Mouse (Mus musculus): Measurements from ENCODE around the gene Dolk. TPM values are rescaled to one million over a fixed set of nuclear protein-coding genes. Genes with fewer than 3 reads are reported as not detected.

Dolk gene
- polyA plus RNA-seq (2015; fragmentation: Nextera tagmentation; extraction: Ambion mirVana): 32.9 and 34.0 TPM in 2 replicates

- Histone ChIP-seq H3K4me3 (replicated peaks) (peak within 1 kb of the TSS; percentile 90), H3K4me1 (peaks cover 24% of the 10 kb centered on the region), H3K27ac (peak within 1 kb of the TSS; percentile 75), H3K27me3 (no peaks in the 10 kb centered on the region), H3K4me2 (peak within 1 kb of the TSS; percentile 94), H3K9ac (peak within 1 kb of the TSS; percentile 95), H3K9me3 (replicated peaks) (no peaks in the 10 kb centered on the region), H3K36me3 (peaks cover 19% of the 10 kb centered on the region; the same call in 1 of the 2 replicates)
- under 1% methylated on average over 68 of the region's 68 CpGs for WGBS
- ATAC-seq (replicated peaks; ENCODE audit: low FRiP score): peak; percentile 93
Measured at GRCm38 (mm10) chr2:30286192-30287026, at the start of gene Dolk, which contains the start of gene Nup188. Dolk (minus strand) TSS chr2:30286334. Nup188 (plus strand) TSS chr2:30286397.

DNA sequence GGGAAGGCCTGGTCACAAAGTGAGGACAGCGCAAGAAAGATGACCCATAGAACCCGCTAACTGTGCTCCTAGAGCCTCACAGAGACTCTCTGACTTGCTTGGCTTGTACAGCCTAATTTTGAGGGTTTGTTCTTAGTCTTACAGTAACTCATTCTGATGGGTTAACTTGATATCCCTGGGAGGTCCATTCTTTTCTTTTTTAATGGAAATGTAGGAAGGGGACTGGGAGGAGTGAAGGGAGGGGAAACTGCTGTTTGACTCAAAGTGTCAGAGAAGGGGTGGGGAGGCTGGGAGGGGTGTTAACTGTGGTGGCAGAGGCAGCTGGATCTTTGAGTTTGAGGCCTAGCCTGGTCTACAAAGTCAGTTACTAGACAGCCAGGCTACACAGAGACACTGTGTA is 49.2 kb upstream of the Dolk start:
- Histone ChIP-seq H3K27ac (no peak overlapping the region), H3K4me2 (no peak overlapping the region), H3K9ac (no peak overlapping the region), H3K9me3 (replicated peaks) (no peaks in the 10 kb centered on the region), H3K27me3 (no peaks in the 10 kb centered on the region), H3K4me1 (no peaks in the 10 kb centered on the region), H3K36me3 (peaks cover 100% of the 10 kb centered on the region), H3K4me3 (replicated peaks) (no peak overlapping the region)
- ATAC-seq (replicated peaks; ENCODE audit: low FRiP score): no peak
- 92% methylated on average over 2 of the region's 2 CpGs for WGBS

GRCm38 (mm10) chr2:30328791-30329190 is 42.7 kb upstream of the Dolk start:
- WGBS: 85% methylated on average over 3 of the region's 3 CpGs
- Histone ChIP-seq H3K4me1 (no peaks in the 10 kb centered on the region), H3K27ac (no peak overlapping the region)

GRCm38 (mm10) chr2:30327276-30327675 is 41.1 kb upstream of the Dolk start:
- Histone ChIP-seq H3K36me3 (peaks cover 99% of the 10 kb centered on the region), H3K9ac (no peak overlapping the region), H3K4me2 (no peak overlapping the region), H3K4me1 (no peaks in the 10 kb centered on the region), H3K9me3 (replicated peaks) (no peaks in the 10 kb centered on the region), H3K27me3 (no peaks in the 10 kb centered on the region), H3K4me3 (replicated peaks) (no peak overlapping the region), H3K27ac (no peak overlapping the region)
- no peak for ATAC-seq (replicated peaks; ENCODE audit: low FRiP score)
- 91% methylated on average over 7 of the region's 7 CpGs for WGBS

More at GRCm38 (mm10) chr2:30328791-30329190, 42.7 kb upstream of the Dolk start:
- Histone ChIP-seq H3K4me3 (replicated peaks) (no peak overlapping the region), H3K9me3 (replicated peaks) (no peaks in the 10 kb centered on the region), H3K9ac (no peak overlapping the region), H3K36me3 (peaks cover 99% of the 10 kb centered on the region), H3K27me3 (no peaks in the 10 kb centered on the region), H3K4me2 (no peak overlapping the region)
- no peak for ATAC-seq (replicated peaks; ENCODE audit: low FRiP score)

DNA sequence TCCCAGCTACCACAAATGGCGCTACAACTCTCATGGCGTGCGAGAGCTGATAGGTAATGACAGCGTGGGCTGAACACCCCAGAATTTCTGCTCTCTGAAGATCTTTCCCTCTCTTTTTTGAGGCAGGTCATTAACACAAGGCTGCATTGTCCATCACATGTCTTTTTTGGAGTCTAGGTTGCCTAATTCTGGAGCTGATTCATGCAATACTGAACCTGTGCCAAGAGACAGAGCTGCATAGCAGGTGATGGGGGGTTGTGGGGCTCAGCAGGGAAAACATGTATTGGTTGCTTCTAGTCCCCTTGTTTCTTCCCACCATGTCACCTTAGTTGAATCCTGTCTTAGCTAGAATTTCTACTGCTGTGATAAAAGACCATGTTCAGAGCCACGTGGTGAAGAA is 39.2 kb upstream of the Dolk start:
- no peaks in the 10 kb centered on the region for H3K4me1 ChIP-seq
- H3K9ac ChIP-seq: no peak overlapping the region
- ATAC-seq (replicated peaks; ENCODE audit: low FRiP score): no peak
- no peak overlapping the region for H3K4me3 ChIP-seq (replicated peaks)
- no peaks in the 10 kb centered on the region for H3K27me3 ChIP-seq
- H3K4me2 ChIP-seq: no peak overlapping the region
- WGBS: 94% methylated on average over 5 of the region's 5 CpGs
- H3K9me3 ChIP-seq (replicated peaks): no peaks in the 10 kb centered on the region
- H3K27ac ChIP-seq: no peak overlapping the region
- peaks cover 99% of the 10 kb centered on the region for H3K36me3 ChIP-seq

- H3K27me3 ChIP-seq: no peaks in the 10 kb centered on the region
- no peaks in the 10 kb centered on the region for H3K9me3 ChIP-seq (replicated peaks)
- no peak overlapping the region for H3K4me3 ChIP-seq (replicated peaks)
- no peak overlapping the region for H3K4me2 ChIP-seq
- 91% methylated on average over 7 of the region's 7 CpGs for WGBS
- H3K27ac ChIP-seq: no peak overlapping the region
- peaks cover 91% of the 10 kb centered on the region for H3K36me3 ChIP-seq
- no peak for ATAC-seq (replicated peaks; ENCODE audit: low FRiP score)
- no peaks in the 10 kb centered on the region for H3K4me1 ChIP-seq
- no peak overlapping the region for H3K9ac ChIP-seq
Measured at GRCm38 (mm10) chr2:30323111-30323510, 37.0 kb upstream of the Dolk start.

GRCm38 (mm10) chr2:30319260-30319659 is 33.1 kb upstream of the Dolk start:
- Histone ChIP-seq H3K9me3 (replicated peaks) (no peaks in the 10 kb centered on the region), H3K27ac (no peak overlapping the region), H3K27me3 (no peaks in the 10 kb centered on the region), H3K9ac (no peak overlapping the region), H3K4me3 (replicated peaks) (no peak overlapping the region), H3K36me3 (peaks cover 91% of the 10 kb centered on the region), H3K4me1 (no peaks in the 10 kb centered on the region), H3K4me2 (no peak overlapping the region)
- WGBS: 77% methylated on average over 4 of the region's 4 CpGs
- no peak for ATAC-seq (replicated peaks; ENCODE audit: low FRiP score)

- H3K4me1 ChIP-seq: no peaks in the 10 kb centered on the region
- no peak for ATAC-seq (replicated peaks; ENCODE audit: low FRiP score)
Measured at GRCm38 (mm10) chr2:30316955-30317354, 30.8 kb upstream of the Dolk start.

GRCm38 (mm10) chr2:30316136-30316535 is 30.0 kb upstream of the Dolk start:
- Histone ChIP-seq H3K9me3 (replicated peaks) (no peaks in the 10 kb centered on the region), H3K36me3 (peaks cover 89% of the 10 kb centered on the region), H3K4me3 (replicated peaks) (no peak overlapping the region), H3K4me1 (no peaks in the 10 kb centered on the region), H3K27me3 (no peaks in the 10 kb centered on the region), H3K4me2 (no peak overlapping the region), H3K9ac (no peak overlapping the region), H3K27ac (no peak overlapping the region)
- 93% methylated on average over 4 of the region's 4 CpGs for WGBS
- ATAC-seq (replicated peaks; ENCODE audit: low FRiP score): no peak

More at GRCm38 (mm10) chr2:30316955-30317354, 30.8 kb upstream of the Dolk start:
- Histone ChIP-seq H3K4me3 (replicated peaks) (no peak overlapping the region), H3K27ac (no peak overlapping the region), H3K9me3 (replicated peaks) (no peaks in the 10 kb centered on the region), H3K36me3 (peaks cover 91% of the 10 kb centered on the region), H3K9ac (no peak overlapping the region), H3K4me2 (no peak overlapping the region), H3K27me3 (no peaks in the 10 kb centered on the region)
- WGBS: 95% methylated on average over 5 of the region's 5 CpGs

- H3K9me3 ChIP-seq (replicated peaks): no peaks in the 10 kb centered on the region
- no peak overlapping the region for H3K4me3 ChIP-seq (replicated peaks)
- H3K4me2 ChIP-seq: no peak overlapping the region
- no peaks in the 10 kb centered on the region for H3K27me3 ChIP-seq
- 87% methylated on average over 2 of the region's 2 CpGs for WGBS
- peaks cover 98% of the 10 kb centered on the region for H3K36me3 ChIP-seq
- no peak for ATAC-seq (replicated peaks; ENCODE audit: low FRiP score)
- no peak overlapping the region for H3K27ac ChIP-seq
- no peak overlapping the region for H3K9ac ChIP-seq
- no peaks in the 10 kb centered on the region for H3K4me1 ChIP-seq
Measured at GRCm38 (mm10) chr2:30311481-30311880, 25.3 kb upstream of the Dolk start.

DNA sequence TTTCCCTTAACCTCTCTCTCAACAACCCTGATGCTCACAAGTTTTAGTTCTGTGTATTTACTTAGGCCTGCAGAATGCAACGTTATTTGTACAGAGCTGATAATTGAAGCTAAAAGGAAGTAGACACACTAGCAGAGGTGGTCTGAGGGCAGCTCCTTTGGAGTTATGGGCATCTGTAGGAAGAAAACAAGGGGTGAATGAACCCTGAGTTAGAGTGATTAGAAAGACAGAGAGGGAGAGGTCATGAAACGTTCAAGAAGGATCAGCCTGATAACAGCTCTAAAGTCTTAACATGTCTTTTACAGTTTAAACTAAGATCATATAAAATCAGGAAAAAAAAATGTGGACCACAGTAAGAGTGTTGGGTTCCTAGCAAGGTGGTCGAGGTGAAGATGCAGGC is 23.2 kb upstream of the Dolk start:
- H3K9ac ChIP-seq: no peak overlapping the region
- no peak overlapping the region for H3K27ac ChIP-seq
- no peaks in the 10 kb centered on the region for H3K4me1 ChIP-seq
- H3K9me3 ChIP-seq (replicated peaks): no peaks in the 10 kb centered on the region
- peaks cover 98% of the 10 kb centered on the region for H3K36me3 ChIP-seq
- H3K27me3 ChIP-seq: no peaks in the 10 kb centered on the region
- H3K4me2 ChIP-seq: no peak overlapping the region
- no peak for ATAC-seq (replicated peaks; ENCODE audit: low FRiP score)
- WGBS: 82% methylated on average over 3 of the region's 3 CpGs
- H3K4me3 ChIP-seq (replicated peaks): no peak overlapping the region

- Histone ChIP-seq H3K9me3 (replicated peaks) (no peaks in the 10 kb centered on the region), H3K36me3 (peaks cover 99% of the 10 kb centered on the region), H3K9ac (no peak overlapping the region), H3K4me2 (no peak overlapping the region), H3K27me3 (no peaks in the 10 kb centered on the region), H3K27ac (no peak overlapping the region), H3K4me1 (no peaks in the 10 kb centered on the region), H3K4me3 (replicated peaks) (no peak overlapping the region)
- no peak for ATAC-seq (replicated peaks; ENCODE audit: low FRiP score)
- 96% methylated on average over 7 of the region's 7 CpGs for WGBS
Measured at GRCm38 (mm10) chr2:30306087-30306486, 20.0 kb upstream of the Dolk start.
